Mouse (Mus musculus) myocyte (in vitro differentiated cells): ENCODE measurements around the gene Alox12b. TPM values are rescaled to one million over a fixed set of nuclear protein-coding genes. Genes with fewer than 3 reads are reported as not detected.

Experiments used
- H3K27me3 ChIP-seq: one replicate; pipeline ENCODE4 v1.6.1; 2011; ENCODE audit not compliant: control insufficient read depth, insufficient read depth, insufficient read length
- H3K36me3 ChIP-seq: one replicate; pipeline ENCODE4 v1.6.1; 2011; ENCODE audit not compliant: control insufficient read depth, insufficient read depth
- H3K4me2 ChIP-seq: one replicate; pipeline ENCODE4 v1.6.1; 2011; ENCODE audit warnings: low read depth, control low read depth
- H3K4me3 ChIP-seq: one replicate; pipeline ENCODE4 v1.5.1; 2011; ENCODE audit warnings: mild to moderate bottlenecking, control low read depth, moderate library complexity
- H3K79me2 ChIP-seq: one replicate; pipeline ENCODE4 v1.6.1; 2011; ENCODE audit not compliant: control insufficient read depth, insufficient read depth
- H3ac ChIP-seq: one replicate; pipeline ENCODE4 v1.6.1; 2011; ENCODE audit not compliant: control insufficient read depth, insufficient read length
- CEBPB ChIP-seq: IDR thresholded peaks from 2 replicates; pipeline ENCODE4 v1.6.1; 2011; ENCODE audit warnings: mild to moderate bottlenecking, moderate library complexity; ENCODE audit not compliant: poor library complexity, insufficient read depth, severe bottlenecking
- E2F4 ChIP-seq: IDR thresholded peaks from one replicate; pipeline ENCODE4 v1.6.1; 2011; ENCODE audit warnings: mild to moderate bottlenecking, control low read depth, moderate library complexity; ENCODE audit not compliant: insufficient read depth
- MAX ChIP-seq: IDR thresholded peaks from one replicate; pipeline ENCODE4 v1.6.1; 2011; ENCODE audit warnings: low read depth, mild to moderate bottlenecking, control low read depth
- MYOD1 ChIP-seq, 3 experiments: IDR thresholded peaks; one replicate each; pipeline ENCODE4 v1.6.1; 2011; ENCODE audit warnings: control low read depth in 2 of 3, low read depth in 2 of 3, mild to moderate bottlenecking in 2 of 3, moderate library complexity in 1 of 3; ENCODE audit not compliant: insufficient read length in 2 of 3, control insufficient read depth in 1 of 3
- MYOG ChIP-seq, 3 experiments: IDR thresholded peaks; one replicate each; pipeline ENCODE4 v1.6.1; 2011; ENCODE audit warnings: control low read depth in 2 of 3, low read depth in 2 of 3, mild to moderate bottlenecking in 2 of 3; ENCODE audit not compliant: insufficient read length in 2 of 3, control insufficient read depth in 1 of 3, insufficient read depth in 1 of 3
- POLR2A ChIP-seq: IDR thresholded peaks from one replicate; pipeline ENCODE4 v1.6.1; 2011; ENCODE audit warnings: low read depth, mild to moderate bottlenecking, control low read depth, moderate library complexity; ENCODE audit not compliant: insufficient read length
- POLR2AphosphoS2 ChIP-seq: IDR thresholded peaks from one replicate; pipeline ENCODE4 v1.6.1; 2011; ENCODE audit warnings: low read depth, control low read depth; ENCODE audit not compliant: insufficient read length
- REST ChIP-seq: IDR thresholded peaks from one replicate; pipeline ENCODE4 v1.6.1; 2011; ENCODE audit warnings: mild to moderate bottlenecking, control low read depth, moderate library complexity; ENCODE audit not compliant: insufficient read depth, insufficient read length
- SRF ChIP-seq: IDR thresholded peaks from one replicate; pipeline ENCODE4 v1.6.1; 2011; ENCODE audit warnings: low read depth; ENCODE audit not compliant: control insufficient read depth, insufficient read length
- TCF12 ChIP-seq: IDR thresholded peaks from one replicate; pipeline ENCODE4 v1.6.1; 2011; ENCODE audit warnings: mild to moderate bottlenecking, control low read depth; ENCODE audit not compliant: poor library complexity, insufficient read depth, severe bottlenecking
- TCF3 ChIP-seq: IDR thresholded peaks from one replicate; pipeline ENCODE4 v1.6.1; 2011; ENCODE audit warnings: low read depth, control low read depth; ENCODE audit not compliant: insufficient read length
- USF1 ChIP-seq: IDR thresholded peaks from one replicate; pipeline ENCODE4 v1.6.1; 2011; ENCODE audit warnings: low read depth, mild to moderate bottlenecking, control low read depth, moderate library complexity
- polyA plus RNA-seq: library from polyadenylated mRNA; unstranded; fragments of >200 nt; fragmentation: generic; extraction: Trizol; gene quantifications from one replicate; pipeline ENCODE4 v1.2.1, GENCODE M21; 2012; ENCODE audit warnings: missing spikeins

Gene Alox12b
- polyA plus RNA-seq, 1 experiment, result not detected

GRCm38 (mm10) chr11:69111051-69111810 is 45.6 kb upstream of the Alox12b start:
- peak overlapping the region; percentile 69 for H3K4me2 ChIP-seq
- no peak for TF ChIP-seq E2F4
- TF ChIP-seq TCF12, result no peak
- no peak for TF ChIP-seq MAX
- TF ChIP-seq SRF, result no peak
- TF ChIP-seq POLR2AphosphoS2, result no peak
- no peak for TF ChIP-seq POLR2A
- TF ChIP-seq MYOG (IDR thresholded peaks at IDR 0.05; ENCODE audit: control insufficient read depth in 1 of 3, insufficient read depth in 1 of 3, insufficient read length in 2 of 3, low read depth in 2 of 3), result no peak
- no peak for TF ChIP-seq CEBPB
- TF ChIP-seq REST, result no peak
- no peak for TF ChIP-seq MYOD1 (IDR thresholded peaks at IDR 0.05; ENCODE audit: control insufficient read depth in 1 of 3, insufficient read length in 2 of 3, low read depth in 2 of 3)
- TF ChIP-seq USF1, result no peak
- TF ChIP-seq TCF3, result no peak
- H3K27me3 ChIP-seq, result no peaks in the 10 kb centered on the region
- H3K79me2 ChIP-seq, result no peaks in the 10 kb centered on the region
- no peak overlapping the region for H3ac ChIP-seq
- H3K36me3 ChIP-seq, result peaks cover 6% of the 10 kb centered on the region
- H3K4me3 ChIP-seq, result peak overlapping the region; percentile 24

GRCm38 (mm10) chr11:69111865-69112264 is 44.9 kb upstream of the Alox12b start:
- Histone ChIP-seq H3K4me2 (peak overlapping the region; percentile 69), H3K36me3 (peaks cover 6% of the 10 kb centered on the region), H3K79me2 (no peaks in the 10 kb centered on the region), H3ac (no peak overlapping the region), H3K27me3 (no peaks in the 10 kb centered on the region), H3K4me3 (no peak overlapping the region)
- TF ChIP-seq E2F4, result no peak
- TF ChIP-seq TCF3, result no peak
- TF ChIP-seq MAX, result no peak
- TF ChIP-seq MYOG (IDR thresholded peaks at IDR 0.05; ENCODE audit: control insufficient read depth in 1 of 3, insufficient read depth in 1 of 3, insufficient read length in 2 of 3, low read depth in 2 of 3), result no peak
- no peak for TF ChIP-seq MYOD1 (IDR thresholded peaks at IDR 0.05; ENCODE audit: control insufficient read depth in 1 of 3, insufficient read length in 2 of 3, low read depth in 2 of 3)
- TF ChIP-seq USF1, result no peak
- no peak for TF ChIP-seq POLR2A

GRCm38 (mm10) chr11:69114018-69114417 is 42.8 kb upstream of the Alox12b start:
- Histone ChIP-seq H3K36me3 (no peaks in the 10 kb centered on the region), H3K4me3 (no peak overlapping the region), H3ac (no peak overlapping the region), H3K4me2 (no peak overlapping the region), H3K27me3 (no peaks in the 10 kb centered on the region), H3K79me2 (no peaks in the 10 kb centered on the region)
- TF ChIP-seq USF1 (no peak), MYOG (IDR thresholded peaks at IDR 0.05; ENCODE audit: control insufficient read depth in 1 of 3, insufficient read depth in 1 of 3, insufficient read length in 2 of 3, low read depth in 2 of 3) (no peak), CEBPB (no peak), REST (no peak), TCF3 (no peak), MAX (no peak), TCF12 (no peak), E2F4 (no peak), POLR2A (no peak), SRF (no peak), MYOD1 (IDR thresholded peaks at IDR 0.05; ENCODE audit: control insufficient read depth in 1 of 3, insufficient read length in 2 of 3, low read depth in 2 of 3) (no peak), POLR2AphosphoS2 (no peak)

DNA sequence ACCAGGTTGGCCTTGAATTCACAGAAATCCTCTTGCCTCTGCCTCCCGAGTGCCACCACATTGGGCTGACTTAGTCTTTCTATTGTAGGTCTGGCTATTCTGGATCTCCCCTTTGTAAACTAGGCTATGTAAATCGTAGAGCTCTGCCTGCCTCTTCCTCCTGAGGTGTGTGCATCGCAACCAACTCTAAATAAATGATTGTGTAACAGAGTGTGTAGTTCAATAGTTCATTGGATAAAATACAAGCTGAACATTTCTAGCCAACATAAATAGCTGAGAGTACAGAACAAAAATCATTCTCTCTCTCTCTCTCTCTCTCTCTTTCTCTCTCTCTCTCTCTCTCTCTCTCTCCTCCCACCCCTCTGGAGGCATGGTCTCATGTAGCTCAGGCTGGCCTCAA is 42.2 kb upstream of the Alox12b start:
- H3K27me3 ChIP-seq, result no peaks in the 10 kb centered on the region
- no peak for TF ChIP-seq E2F4
- TF ChIP-seq MYOG (IDR thresholded peaks at IDR 0.05; ENCODE audit: control insufficient read depth in 1 of 3, insufficient read depth in 1 of 3, insufficient read length in 2 of 3, low read depth in 2 of 3), result no peak
- no peak for TF ChIP-seq REST
- no peak for TF ChIP-seq POLR2A
- TF ChIP-seq MYOD1 (IDR thresholded peaks at IDR 0.05; ENCODE audit: control insufficient read depth in 1 of 3, insufficient read length in 2 of 3, low read depth in 2 of 3), result no peak
- TF ChIP-seq SRF, result no peak
- TF ChIP-seq MAX, result no peak
- TF ChIP-seq USF1, result no peak
- no peak for TF ChIP-seq POLR2AphosphoS2
- no peak for TF ChIP-seq CEBPB
- no peak for TF ChIP-seq TCF3
- TF ChIP-seq TCF12, result no peak
- no peaks in the 10 kb centered on the region for H3K79me2 ChIP-seq
- H3K36me3 ChIP-seq, result no peaks in the 10 kb centered on the region
- H3ac ChIP-seq, result no peak overlapping the region
- H3K4me3 ChIP-seq, result no peak overlapping the region
- no peak overlapping the region for H3K4me2 ChIP-seq

DNA sequence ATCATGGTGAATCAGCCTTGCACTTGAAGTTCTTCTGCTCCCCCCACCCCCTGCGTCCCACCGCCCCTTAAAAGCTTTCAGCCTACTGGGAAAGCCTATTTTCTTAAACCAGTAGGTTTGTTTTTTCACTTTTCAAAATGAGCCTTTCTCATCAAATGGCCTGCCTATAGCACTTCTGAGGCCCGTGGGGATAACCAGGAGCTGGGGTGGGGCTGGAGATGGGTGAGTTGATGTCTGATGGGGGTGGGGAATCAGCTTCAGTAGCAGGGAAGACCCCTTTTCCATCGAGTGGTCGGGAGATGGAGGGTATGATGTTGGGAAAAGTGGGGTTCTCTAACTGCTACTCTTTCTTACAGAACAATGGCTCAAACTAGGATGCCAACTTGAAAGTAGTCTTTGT is 39.9 kb upstream of the Alox12b start:
- H3K4me3 ChIP-seq, result peak overlapping the region; percentile 40
- TF ChIP-seq USF1 (no peak), POLR2AphosphoS2 (no peak), CEBPB (no peak), E2F4 (no peak), MYOD1 (IDR thresholded peaks at IDR 0.05; ENCODE audit: control insufficient read depth in 1 of 3, insufficient read length in 2 of 3, low read depth in 2 of 3) (no peak), TCF3 (no peak), TCF12 (no peak), MYOG (IDR thresholded peaks at IDR 0.05; ENCODE audit: control insufficient read depth in 1 of 3, insufficient read depth in 1 of 3, insufficient read length in 2 of 3, low read depth in 2 of 3) (no peak), POLR2A (no peak), REST (no peak), SRF (no peak), MAX (no peak)
- no peaks in the 10 kb centered on the region for H3K27me3 ChIP-seq
- no peaks in the 10 kb centered on the region for H3K79me2 ChIP-seq
- no peak overlapping the region for H3ac ChIP-seq
- no peaks in the 10 kb centered on the region for H3K36me3 ChIP-seq
- H3K4me2 ChIP-seq, result peak overlapping the region; percentile 99
